Mouse (Mus musculus) CH12.LX (cell line): ENCODE results near the gene Gipr. TPM values are rescaled to one million over a fixed set of nuclear protein-coding genes. Genes with fewer than 3 reads are reported as not detected.

Experiments used
- DNase-seq: peaks from one replicate; pipeline ENCODE4 v3.0.0-alpha.2; 2013; ENCODE audit errors: extremely low read depth
- H3K27ac ChIP-seq: 2 replicates; pipeline ENCODE4 v1.5.1; 2012; ENCODE audit warnings: low read depth, mild to moderate bottlenecking, control low read depth, moderate library complexity; ENCODE audit not compliant: insufficient read depth
- H3K27me3 ChIP-seq: replicated peaks from 2 replicates; pipeline ENCODE3; 2012; ENCODE audit warnings: inconsistent platforms
- H3K36me3 ChIP-seq, 2 experiments: replicated peaks in 1 of 2; 2 replicates each; pipeline versions ENCODE3 to v1.6.1; 2012; ENCODE audit warnings: inconsistent platforms in 1 of 2, low read length in 1 of 2, mild to moderate bottlenecking in 1 of 2, mixed read lengths in 1 of 2, moderate library complexity in 1 of 2; ENCODE audit not compliant: control insufficient read depth in 1 of 2, insufficient read depth in 1 of 2
- H3K4me1 ChIP-seq, 2 experiments: 2 replicates each; pipeline ENCODE4 v1.6.1; 2012; ENCODE audit warnings: inconsistent platforms in 1 of 2, moderate library complexity in 1 of 2; ENCODE audit not compliant: insufficient read depth in 2 of 2, control insufficient read depth in 1 of 2
- H3K4me2 ChIP-seq: 2 replicates; pipeline ENCODE4 v1.6.1; 2012; ENCODE audit warnings: low read depth, mild to moderate bottlenecking, control low read depth; ENCODE audit not compliant: poor library complexity, insufficient read depth, severe bottlenecking
- H3K4me3 ChIP-seq, 3 experiments: fragments of 150-350 bp in 1 of 3; sonication (generic) in 1 of 3; replicated peaks in 1 of 3; 2 replicates each; pipeline versions ENCODE3 to v1.5.1; 2011 to 2012; ENCODE audit warnings: low read depth in 2 of 3, low read length in 2 of 3, mild to moderate bottlenecking in 2 of 3, moderate library complexity in 2 of 3, control low read depth in 1 of 3, improper control_type of control experiment in 1 of 3, inconsistent platforms in 1 of 3, mixed read lengths in 1 of 3; ENCODE audit not compliant: poor library complexity in 1 of 3
- H3K79me2 ChIP-seq: replicated peaks from 2 replicates; pipeline ENCODE4 v1.6.1; 2012; ENCODE audit warnings: mild to moderate bottlenecking, moderate library complexity; ENCODE audit not compliant: control insufficient read depth, poor library complexity, insufficient read depth, severe bottlenecking; ENCODE audit errors: extremely low read depth
- H3K9ac ChIP-seq: 2 replicates; pipeline ENCODE4 v1.6.1; 2012; ENCODE audit warnings: low read depth, mild to moderate bottlenecking, control low read depth, moderate library complexity; ENCODE audit not compliant: insufficient read depth
- H3K9me3 ChIP-seq: replicated peaks from 2 replicates; pipeline ENCODE3; 2012; ENCODE audit warnings: low read length, inconsistent platforms, mixed read lengths
- BHLHE40 ChIP-seq: IDR thresholded peaks from 2 replicates; pipeline ENCODE4 v1.6.1; 2011; ENCODE audit warnings: mild to moderate bottlenecking, low read depth, low read length, improper control_type of control experiment
- CHD1 ChIP-seq: IDR thresholded peaks from 2 replicates; pipeline ENCODE4 v1.6.1; 2012; ENCODE audit warnings: low read depth, low read length, improper control_type of control experiment, inconsistent platforms
- CHD2 ChIP-seq: IDR thresholded peaks from 2 replicates; pipeline ENCODE4 v1.6.1; 2011; ENCODE audit warnings: low read length, improper control_type of control experiment
- CTCF ChIP-seq, 2 experiments: IDR thresholded peaks in 1 of 2; conservative IDR thresholded peaks in 1 of 2; 2 replicates each; pipeline ENCODE4 v1.5.1; 2011 to 2012; ENCODE audit warnings: low read depth in 2 of 2, low read length in 2 of 2, improper control_type of control experiment in 1 of 2, inconsistent platforms in 1 of 2, mild to moderate bottlenecking in 1 of 2, moderate library complexity in 1 of 2
- ELF1 ChIP-seq: IDR thresholded peaks from 2 replicates; pipeline ENCODE4 v1.6.1; 2014; ENCODE audit warnings: low read depth, mild to moderate bottlenecking, inconsistent platforms, low read length, improper control_type of control experiment
- EP300 ChIP-seq: IDR thresholded peaks from 2 replicates; pipeline ENCODE4 v1.6.1; 2011; ENCODE audit warnings: low read length, improper control_type of control experiment
- ETS1 ChIP-seq: conservative IDR thresholded peaks from 2 replicates; pipeline ENCODE4 v1.6.1; 2012; ENCODE audit warnings: low read depth, mild to moderate bottlenecking, inconsistent platforms, low read length, improper control_type of control experiment, moderate library complexity
- GABPA ChIP-seq: IDR thresholded peaks from 2 replicates; pipeline ENCODE4 v1.6.1; 2012; ENCODE audit warnings: low read depth, low read length, improper control_type of control experiment, inconsistent platforms; ENCODE audit not compliant: insufficient replicate concordance
- HCFC1 ChIP-seq: IDR thresholded peaks from 2 replicates; pipeline ENCODE4 v1.6.1; 2012; ENCODE audit warnings: low read depth, mild to moderate bottlenecking, inconsistent platforms, low read length, improper control_type of control experiment
- IRF4 ChIP-seq: IDR thresholded peaks from 2 replicates; pipeline ENCODE4 v1.6.1; 2014; ENCODE audit warnings: low read depth, mild to moderate bottlenecking, inconsistent platforms, low read length, improper control_type of control experiment
- JUND ChIP-seq: conservative IDR thresholded peaks from 2 replicates; pipeline ENCODE4 v1.6.1; 2011; ENCODE audit warnings: low read depth, low read length, improper control_type of control experiment
- KAT2A ChIP-seq: IDR thresholded peaks from 2 replicates; pipeline ENCODE4 v1.6.1; 2012; ENCODE audit warnings: low read length, improper control_type of control experiment, inconsistent platforms; ENCODE audit not compliant: insufficient replicate concordance
- MAFK ChIP-seq: IDR thresholded peaks from 2 replicates; pipeline ENCODE4 v1.6.1; 2011; ENCODE audit warnings: low read length, improper control_type of control experiment; ENCODE audit not compliant: insufficient replicate concordance
- MAX ChIP-seq: IDR thresholded peaks from 2 replicates; pipeline ENCODE4 v1.6.1; 2011; ENCODE audit warnings: low read length, improper control_type of control experiment
- MAZ ChIP-seq: IDR thresholded peaks from 2 replicates; pipeline ENCODE4 v1.6.1; 2012; ENCODE audit warnings: low read depth, mild to moderate bottlenecking, inconsistent platforms, low read length, improper control_type of control experiment, moderate library complexity
- MEF2A ChIP-seq: IDR thresholded peaks from 2 replicates; pipeline ENCODE4 v1.6.1; 2014; ENCODE audit warnings: low read depth, mild to moderate bottlenecking, inconsistent platforms, low read length, improper control_type of control experiment, borderline replicate concordance
- MXI1 ChIP-seq: IDR thresholded peaks from 2 replicates; pipeline ENCODE4 v1.6.1; 2011; ENCODE audit warnings: mild to moderate bottlenecking, low read depth, low read length, improper control_type of control experiment
- NELFE ChIP-seq: IDR thresholded peaks from 2 replicates; pipeline ENCODE4 v1.6.1; 2011; ENCODE audit warnings: low read depth, low read length, improper control_type of control experiment
- NRF1 ChIP-seq: IDR thresholded peaks from 2 replicates; pipeline ENCODE4 v1.6.1; 2014; ENCODE audit warnings: low read depth, mild to moderate bottlenecking, inconsistent platforms, low read length, improper control_type of control experiment, moderate library complexity
- PAX5 ChIP-seq: IDR thresholded peaks from 2 replicates; pipeline ENCODE4 v1.6.1; 2012; ENCODE audit warnings: low read length, inconsistent platforms, mixed read lengths
- POLR2A ChIP-seq: IDR thresholded peaks from 2 replicates; pipeline ENCODE4 v1.6.1; 2011; ENCODE audit warnings: low read depth, mild to moderate bottlenecking, improper control_type of control experiment, low read length
- POLR2AphosphoS2 ChIP-seq: IDR thresholded peaks from 2 replicates; pipeline ENCODE4 v1.6.1; 2011; ENCODE audit warnings: low read depth, low read length, improper control_type of control experiment
- RAD21 ChIP-seq: IDR thresholded peaks from 2 replicates; pipeline ENCODE4 v1.6.1; 2011; ENCODE audit warnings: low read depth, mild to moderate bottlenecking, low read length, improper control_type of control experiment, moderate library complexity
- SIN3A ChIP-seq: IDR thresholded peaks from 2 replicates; pipeline ENCODE4 v1.6.1; 2012; ENCODE audit warnings: low read length, improper control_type of control experiment, inconsistent platforms
- SMC3 ChIP-seq: IDR thresholded peaks from 2 replicates; pipeline ENCODE4 v1.6.1; 2011; ENCODE audit warnings: low read depth, low read length, improper control_type of control experiment
- TBP ChIP-seq: conservative IDR thresholded peaks from 2 replicates; pipeline ENCODE4 v1.6.1; 2011; ENCODE audit warnings: low read depth, low read length, improper control_type of control experiment
- UBTF ChIP-seq: IDR thresholded peaks from 2 replicates; pipeline ENCODE4 v1.6.1; 2012; ENCODE audit warnings: low read depth, mild to moderate bottlenecking, inconsistent platforms, low read length, improper control_type of control experiment, moderate library complexity
- USF1 ChIP-seq: IDR thresholded peaks from 2 replicates; pipeline ENCODE4 v1.6.1; 2014; ENCODE audit warnings: low read depth, mild to moderate bottlenecking, inconsistent platforms, low read length, improper control_type of control experiment
- USF2 ChIP-seq: conservative IDR thresholded peaks from 2 replicates; pipeline ENCODE4 v1.6.1; 2011; ENCODE audit warnings: low read depth, low read length, improper control_type of control experiment
- ZC3H11A ChIP-seq: IDR thresholded peaks from 2 replicates; pipeline ENCODE4 v1.6.1; 2012; ENCODE audit warnings: low read depth, mild to moderate bottlenecking, inconsistent platforms, low read length, improper control_type of control experiment
- ZKSCAN1 ChIP-seq: IDR thresholded peaks from 2 replicates; pipeline ENCODE4 v1.6.1; 2012; ENCODE audit warnings: low read depth, inconsistent platforms, low read length, improper control_type of control experiment, borderline replicate concordance
- ZMIZ1 ChIP-seq: IDR thresholded peaks from 2 replicates; pipeline ENCODE4 v1.6.1; 2012; ENCODE audit warnings: low read depth, mild to moderate bottlenecking, inconsistent platforms, low read length, improper control_type of control experiment
- dilution Hi-C: fragments of 300-500 bp; cut with MboI; formaldehyde crosslinking; loops from 2 replicates; pipeline ENCODE4 v1.14.3; 2020; ENCODE audit warnings: low sequenced_read_pairs; ENCODE audit not compliant: extremely low pct_unique_long_range_greater_than_20kb, extremely low pct_ligation_motif_present
- in situ Hi-C: fragments of 300-500 bp; cut with MboI; formaldehyde crosslinking; loops from 3 replicates; pipeline ENCODE4 v1.14.3; 2019; ENCODE audit warnings: low sequenced_read_pairs, low pct_ligation_motif_present, low pct_unique_long_range_greater_than_20kb, mixed read lengths
- polyA plus RNA-seq: library from polyadenylated mRNA; unstranded; fragments of >175 nt; gene quantifications from 2 replicates; pipeline ENCODE4 v1.2.1, GENCODE M21; 2012; ENCODE audit warnings: low read depth; ENCODE audit not compliant: insufficient read length
- total RNA-seq, 2 experiments: library from RNA; depleted of rRNA; stranded (reverse); fragments of 300-350 nt in 1 of 2; fragments of >200 nt in 1 of 2; gene quantifications; 2 replicates each; pipeline ENCODE4 v1.2.3; 2012 to 2014

The Gipr gene
- total and polyA plus RNA-seq, 3 experiments: 0.04 to 0.11 TPM; not detected in 1

DNA sequence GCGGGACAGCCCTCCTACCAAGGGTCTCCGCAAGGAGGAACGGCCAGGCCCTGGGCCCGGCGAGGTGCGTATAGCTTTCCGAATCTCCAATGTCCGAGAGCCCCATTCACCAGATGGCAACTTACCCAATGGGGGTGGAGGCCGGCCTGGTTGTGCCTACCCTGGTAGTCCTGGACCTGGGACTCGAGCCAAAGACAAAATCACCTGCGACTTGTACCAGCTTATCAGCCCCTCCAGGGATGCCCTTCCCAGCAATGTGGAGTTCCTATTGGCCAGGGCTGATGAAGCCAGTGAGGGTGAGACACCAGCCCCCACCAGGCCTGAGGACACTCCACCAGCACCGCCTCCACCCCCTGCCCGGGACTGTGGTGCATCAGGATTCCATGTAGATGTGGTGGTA is 29.8 kb downstream of the Gipr start:
- H3K9ac ChIP-seq: no peak overlapping the region
- DNase-seq: no peak
- H3K4me1 ChIP-seq: peaks cover 0 to 32% of the 10 kb centered on the region in 2 experiments; a peak in 2 of 4 replicates
- no peak overlapping the region for H3K4me2 ChIP-seq
- H3K9me3 ChIP-seq: no peaks in the 10 kb centered on the region
- no peak overlapping the region for H3K4me3 ChIP-seq
- H3K27me3 ChIP-seq: no peaks in the 10 kb centered on the region
- in situ Hi-C loops (no loop called here), dilution Hi-C loops (no loop called here)
- peaks cover 46 to 79% of the 10 kb centered on the region in 2 experiments for H3K36me3 ChIP-seq
- TF ChIP-seq GABPA: no peak
- no peak for TF ChIP-seq SMC3
- TF ChIP-seq PAX5: no peak
- no peak for TF ChIP-seq CHD1
- TF ChIP-seq BHLHE40: no peak
- TF ChIP-seq IRF4: no peak
- no peak for TF ChIP-seq MXI1
- no peak for TF ChIP-seq NRF1
- no peak for TF ChIP-seq JUND
- no peak for TF ChIP-seq POLR2A
- TF ChIP-seq ELF1: no peak
- no peak for TF ChIP-seq ETS1
- TF ChIP-seq USF1: no peak
- TF ChIP-seq, all 38 proteins: peak for 0
- H3K27ac ChIP-seq: no peak overlapping the region
- H3K79me2 ChIP-seq: peaks cover 9% of the 10 kb centered on the region; the same call in 1 of the 2 replicates

DNA sequence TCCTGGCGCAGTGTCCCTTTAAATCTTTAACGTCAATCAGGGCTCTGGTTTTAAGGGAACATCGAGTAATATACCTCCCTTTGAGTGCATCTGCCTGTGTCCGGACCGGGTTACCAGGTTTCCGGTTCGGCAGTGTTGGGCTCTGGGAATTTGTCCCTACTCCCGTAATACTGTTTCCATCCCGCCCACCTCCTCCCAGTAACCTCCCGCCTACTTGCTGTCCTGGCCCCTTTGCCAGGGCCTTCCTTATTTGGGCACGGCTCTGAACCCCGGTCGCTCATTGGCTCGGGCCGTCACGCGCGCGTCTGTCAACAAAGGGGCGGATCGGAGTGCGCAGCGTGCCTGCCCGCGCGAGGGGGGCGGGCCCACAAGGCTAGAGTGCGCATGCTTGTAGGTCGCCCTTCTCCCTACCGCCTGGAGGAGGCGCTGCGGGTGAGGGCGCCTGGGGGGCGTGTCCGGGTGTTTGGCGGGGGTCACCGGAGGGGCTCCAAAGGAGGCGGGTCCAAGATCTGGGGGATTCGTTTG is 34.5 kb downstream of the Gipr start:
- no peak overlapping the region for H3K9ac ChIP-seq
- peaks cover 0 to 28% of the 10 kb centered on the region in 2 experiments; a peak in 2 of 4 replicates for H3K4me1 ChIP-seq
- H3K4me3 ChIP-seq: peak overlapping the region; percentile 12 to 44 (median 41)
- DNase-seq: peak; percentile 93
- H3K36me3 ChIP-seq: peaks cover 28 to 67% of the 10 kb centered on the region in 2 experiments
- dilution Hi-C loops: no loop called here
- H3K79me2 ChIP-seq: peaks cover 9% of the 10 kb centered on the region; the same call in 1 of the 2 replicates
- H3K9me3 ChIP-seq: no peaks in the 10 kb centered on the region
- in situ Hi-C loops: no loop called here
- H3K27ac ChIP-seq: no peak overlapping the region
- H3K27me3 ChIP-seq: no peaks in the 10 kb centered on the region
- H3K4me2 ChIP-seq: peak overlapping the region; percentile 54
- TF ChIP-seq SIN3A: peak; percentile 82; the same call in 1 of the 2 replicates
- TF ChIP-seq USF2: peak; percentile 54
- TF ChIP-seq TBP: no peak
- no peak for TF ChIP-seq CHD2
- no peak for TF ChIP-seq MAFK
- TF ChIP-seq ZKSCAN1: no peak
- no peak for TF ChIP-seq RAD21
- TF ChIP-seq MAX: peak; percentile 78; the same call in 1 of the 2 replicates
- TF ChIP-seq MAZ: no peak
- no peak for TF ChIP-seq JUND
- no peak for TF ChIP-seq EP300
- no peak for TF ChIP-seq MEF2A
- no peak for TF ChIP-seq POLR2AphosphoS2
- TF ChIP-seq NELFE: no peak
- TF ChIP-seq BHLHE40: peak; percentile 94
- no peak for TF ChIP-seq UBTF
- no peak for TF ChIP-seq PAX5
- no peak for TF ChIP-seq GABPA
- TF ChIP-seq KAT2A: no peak
- TF ChIP-seq ELF1: peak; percentile 45; the same call in 1 of the 2 replicates
- no peak for TF ChIP-seq ZC3H11A
- no peak; the same call in 1 of the 2 replicates for TF ChIP-seq HCFC1
- TF ChIP-seq NRF1: peak; percentile 84
- no peak for TF ChIP-seq IRF4
- peak in 1 of 2 experiments; percentile 61; a peak in 2 of 4 replicates for TF ChIP-seq CTCF (conservative IDR thresholded peaks at IDR 0.05 in 1 of 2, IDR thresholded peaks at IDR 0.05 in 1 of 2; ENCODE audit: low read depth in 2 of 2, low read length in 2 of 2)
- TF ChIP-seq ZMIZ1: no peak
- no peak for TF ChIP-seq ETS1
